Mouse (Mus musculus) G1E (cell line): ENCODE measurements at regions not wholly inside any gene's neighbourhood (a gene's known extent, or its start where the extent isn't known, plus 50 kb on each side); places are given as distances from the start of the nearest gene placed in this dataset.

ENCODE experiments used
- CTCF ChIP-seq: IDR thresholded peaks from 2 replicates; pipeline ENCODE4 v1.5.1; 2012; ENCODE audit warnings: low read depth, low read length, inconsistent platforms, mixed read lengths
- GATA1 ChIP-seq: IDR thresholded peaks from 2 replicates; pipeline ENCODE4 v1.6.1; 2012; ENCODE audit warnings: borderline replicate concordance, low read length, inconsistent platforms, mixed read lengths
- GATA2 ChIP-seq: IDR thresholded peaks from 2 replicates; pipeline ENCODE4 v1.6.1; 2012; ENCODE audit warnings: low read depth, low read length, inconsistent platforms, borderline replicate concordance
- POLR2AphosphoS5 ChIP-seq: IDR thresholded peaks from 2 replicates; pipeline ENCODE4 v1.6.1; 2012; ENCODE audit warnings: low read depth, low read length, inconsistent platforms; ENCODE audit not compliant: insufficient replicate concordance
- TAL1 ChIP-seq: conservative IDR thresholded peaks from 2 replicates; pipeline ENCODE4 v1.6.1; 2012; ENCODE audit warnings: low read depth, low read length, inconsistent platforms, mixed read lengths

GRCm38 (mm10) chr13:52045349-52045748 lies 198.9 kb downstream of the Gadd45g start:
- TF ChIP-seq CTCF (no peak), GATA1 (no peak), TAL1 (no peak), POLR2AphosphoS5 (no peak), GATA2 (no peak)
